Mouse (Mus musculus): ENCODE data around the gene Pax2.
A peak's percentile ranks its signal among the peaks of the same experiment; 100 is the strongest.
"Not testable (repeated sequence)": the region's sequence is repeated elsewhere in the genome, so short reads cannot be mapped to it uniquely, and the experiment has no call there.

Gene Pax2

GRCm38 (mm10) chr19:44835931-44836861 is 80.4 kb downstream of the Pax2 start:
- peak; percentile 17 to 24 for DNase-seq

DNA sequence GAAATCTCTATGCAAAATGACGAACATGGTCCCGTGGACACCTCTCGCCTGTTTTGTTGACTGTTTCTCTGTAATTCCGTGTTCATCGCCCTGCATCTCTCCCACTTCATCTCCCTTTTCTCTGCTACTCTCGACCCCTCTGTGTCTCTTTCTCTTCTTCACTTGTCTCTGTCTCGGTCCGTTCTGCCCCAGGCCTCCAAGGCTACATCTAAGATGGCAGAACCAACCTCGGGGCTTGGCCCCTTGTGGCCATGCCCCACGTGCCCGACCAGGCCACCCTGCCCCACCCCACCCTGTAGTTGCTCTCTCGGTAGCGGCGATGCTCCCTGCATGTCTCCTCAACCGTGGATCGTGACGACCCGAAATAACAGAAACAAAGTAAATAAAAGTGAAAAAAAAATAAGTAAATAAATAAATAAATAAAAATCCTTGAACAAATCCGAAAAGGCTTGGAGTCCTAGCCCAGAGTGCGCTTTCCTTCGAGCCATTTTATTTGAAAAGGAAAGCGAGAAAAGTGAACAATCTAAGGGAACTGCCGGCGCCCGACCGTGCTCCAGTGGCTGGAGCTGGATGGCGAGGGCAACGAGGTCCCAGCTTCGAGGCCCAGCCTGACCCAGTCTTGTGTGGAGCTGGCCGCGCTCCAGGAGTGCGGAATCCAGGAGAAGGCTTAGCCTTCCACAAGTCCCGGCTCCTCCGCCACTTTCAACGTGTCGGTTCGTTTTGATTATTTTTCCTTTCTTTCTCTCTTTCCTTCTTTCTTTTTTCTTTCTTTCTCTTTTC is 81.8 kb downstream of the Pax2 start:
- DNase-seq: peak; percentile 33 to 45

GRCm38 (mm10) chr19:44838321-44838720 is 82.5 kb downstream of the Pax2 start:
- no peak for DNase-seq

DNA sequence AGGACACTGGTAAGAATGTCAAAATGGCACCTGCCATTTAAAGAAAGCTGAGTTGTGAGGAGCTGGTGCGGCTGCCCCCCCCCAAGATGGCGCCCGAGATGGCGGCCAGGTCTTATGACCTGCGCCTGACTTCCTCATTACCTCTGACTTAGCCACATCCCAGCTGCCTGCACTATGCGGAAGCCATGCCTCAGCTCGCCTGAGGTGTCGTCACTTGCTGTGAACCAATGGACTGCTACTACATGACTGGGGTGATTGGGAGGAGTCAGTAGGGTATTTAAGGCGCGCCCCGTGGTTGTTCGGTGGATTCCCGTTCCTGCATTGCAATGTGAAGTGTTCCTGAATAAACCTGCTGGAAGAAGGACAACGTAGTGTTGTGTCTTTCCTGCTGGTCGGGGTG is 86.8 kb downstream of the Pax2 start:
- DNase-seq: not testable (repeated sequence)

- no peak for DNase-seq
Measured at GRCm38 (mm10) chr19:44849465-44849864, 93.6 kb downstream of the Pax2 start.

DNA sequence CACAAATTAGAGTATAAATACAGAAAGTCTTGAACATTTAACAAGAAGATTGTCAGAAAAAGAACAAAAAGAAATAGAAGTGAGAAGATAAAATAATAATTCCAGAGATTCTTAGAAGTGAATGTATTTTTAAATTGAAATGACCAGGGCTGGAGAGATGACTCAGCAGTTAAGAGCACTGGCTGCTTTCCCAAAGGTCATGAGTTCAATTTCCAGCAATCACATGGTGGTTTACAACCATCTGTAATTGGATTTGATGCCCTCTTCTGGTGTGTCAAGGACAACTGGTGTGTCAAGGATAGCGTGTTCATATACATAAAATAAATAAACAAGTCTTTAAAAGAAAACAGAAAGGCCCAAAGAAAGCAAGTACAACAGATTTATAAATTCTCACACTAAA is 102.8 kb downstream of the Pax2 start:
- DNase-seq: no peak

DNA sequence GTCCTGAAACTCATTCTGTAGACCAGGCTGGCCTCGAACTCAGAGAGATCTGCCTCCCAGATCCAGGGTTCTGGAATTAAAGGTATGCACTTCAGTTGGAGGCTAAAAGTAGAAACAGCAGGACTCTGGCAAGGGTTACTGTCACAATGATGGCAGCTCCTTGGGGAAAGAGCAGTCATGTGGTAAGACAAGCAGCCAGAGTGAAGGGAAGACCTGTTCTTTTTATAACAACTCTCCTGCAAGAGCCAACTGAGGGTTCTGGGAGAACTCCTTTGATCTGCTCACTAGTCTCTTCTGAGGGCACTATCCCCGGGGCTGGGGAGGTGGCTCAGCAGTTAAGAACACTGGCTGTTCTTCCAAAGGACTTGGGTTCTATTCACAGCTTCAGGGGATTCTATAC is 112.9 kb downstream of the Pax2 start:
- DNase-seq: no peak

DNA sequence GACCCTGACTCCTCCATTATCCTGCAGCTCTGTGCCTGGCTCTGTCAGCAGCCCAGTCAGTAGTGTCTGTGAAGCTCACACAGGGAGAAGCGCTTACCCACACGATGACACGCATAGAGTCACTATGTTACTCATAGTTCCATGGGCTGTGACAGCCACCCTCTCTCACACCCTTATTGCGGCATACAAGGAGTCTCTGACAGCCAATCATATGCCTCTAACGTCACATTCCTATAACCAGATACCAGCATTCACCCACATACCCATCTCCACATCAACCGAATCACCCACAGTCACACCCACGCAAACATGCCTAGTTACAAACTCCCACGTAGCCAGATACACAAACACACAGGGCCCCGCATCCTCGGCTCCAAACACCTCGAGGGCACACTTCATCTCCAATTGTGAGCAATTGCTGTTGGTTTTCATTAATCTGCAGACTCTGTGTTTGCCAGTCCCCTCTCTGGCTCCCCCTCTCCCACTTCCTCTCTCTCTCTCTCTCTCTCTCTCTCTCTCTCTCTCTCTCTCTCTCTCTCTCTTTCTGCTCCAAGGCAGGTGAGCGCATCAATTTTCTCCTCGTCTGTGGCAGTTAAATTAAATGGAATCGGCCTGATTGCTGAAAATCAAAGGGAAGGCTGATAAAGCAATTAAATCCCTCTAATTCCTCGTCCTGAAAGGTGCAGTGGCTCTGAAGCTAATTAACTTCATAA is 118.5 kb downstream of the Pax2 start:
- DNase-seq: no peak

DNA sequence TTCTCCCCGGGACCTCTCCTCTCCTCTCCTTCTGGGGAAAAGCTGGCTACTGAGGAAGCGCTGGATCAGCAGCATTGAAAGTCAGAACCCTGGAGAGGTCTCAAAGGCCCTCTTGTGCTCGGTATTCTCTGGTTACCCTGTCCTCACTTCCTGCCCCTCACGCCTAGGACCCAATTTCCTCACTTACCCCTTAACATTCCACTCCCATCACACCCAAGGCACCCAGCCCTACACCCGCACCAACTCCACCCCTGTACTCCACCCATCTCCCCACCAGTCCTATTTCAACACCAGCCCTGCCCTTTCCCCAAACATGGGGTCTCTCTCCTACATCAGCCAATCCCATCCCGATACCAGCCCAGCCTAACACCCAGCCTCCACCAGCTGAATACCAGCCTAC is 119.1 kb downstream of the Pax2 start:
- DNase-seq: no peak

DNA sequence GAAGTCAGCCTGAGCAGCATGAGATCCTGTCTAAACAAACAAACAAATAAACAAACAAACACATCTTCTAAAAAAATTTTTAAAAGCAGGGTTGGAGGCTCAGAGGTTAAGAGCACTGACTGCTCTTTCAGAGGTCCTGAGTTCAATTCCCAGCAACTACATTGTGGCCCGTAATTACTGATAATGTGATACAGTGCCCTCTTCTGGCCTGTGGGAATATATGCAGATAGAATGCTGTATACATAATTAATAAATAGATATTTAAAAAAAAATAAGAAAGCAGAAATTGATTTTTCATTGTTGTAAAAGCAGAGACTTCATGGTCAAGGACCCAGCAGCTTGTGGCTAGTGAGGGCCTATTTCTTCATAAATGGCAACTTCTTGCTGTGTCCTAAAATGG is 119.9 kb downstream of the Pax2 start:
- DNase-seq: no peak

DNA sequence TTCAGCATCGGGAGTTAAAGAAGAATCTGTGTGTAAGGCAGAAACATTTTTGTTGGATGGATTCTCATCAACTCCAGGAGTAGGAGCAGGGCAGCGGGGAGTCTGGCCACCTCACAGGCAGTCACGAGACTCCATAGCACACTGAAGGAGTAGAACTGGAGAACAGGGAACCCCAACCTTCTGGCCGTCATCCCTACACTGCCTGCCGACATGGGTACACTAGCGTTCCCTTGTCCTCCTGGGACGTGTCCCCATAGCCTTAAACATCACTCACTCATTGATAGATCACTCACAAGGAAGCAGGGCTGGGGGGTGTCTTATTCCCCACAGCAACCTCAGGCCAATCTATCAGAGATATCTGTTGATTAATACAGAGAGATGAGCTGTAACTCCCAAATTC is 120.7 kb downstream of the Pax2 start:
- no peak for DNase-seq

- DNase-seq: peak; percentile 38 to 55
Measured at GRCm38 (mm10) chr19:44882552-44883024, 126.7 kb downstream of the Pax2 start.

DNA sequence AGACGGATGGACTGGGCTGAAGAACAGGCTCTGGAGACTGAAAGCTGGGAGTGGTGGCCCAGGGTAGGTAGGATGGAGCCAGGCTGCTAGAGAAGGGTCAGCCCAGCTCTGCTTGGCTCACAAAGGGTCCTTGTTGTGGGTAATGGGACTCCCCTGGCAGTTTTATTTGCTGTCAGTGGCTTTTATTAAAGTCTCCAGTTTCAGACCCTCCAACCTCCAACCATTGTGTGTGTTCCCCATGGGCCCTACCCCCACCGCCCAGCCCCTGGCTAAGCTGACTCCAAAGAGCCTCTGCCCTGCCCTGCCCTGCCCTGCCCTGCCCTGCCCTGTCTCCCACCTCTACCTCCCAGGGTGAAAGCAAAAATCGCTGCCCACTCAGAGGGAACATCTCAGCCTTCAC is 128.5 kb downstream of the Pax2 start:
- DNase-seq: no peak

GRCm38 (mm10) chr19:44886475-44886874 is 130.6 kb downstream of the Pax2 start:
- DNase-seq: no peak

All from cerebellum, postnatal 14 days (tissue).